Mouse (Mus musculus): ENCODE measurements at regions not wholly inside any gene's neighbourhood (a gene's known extent, or its start where the extent isn't known, plus 50 kb on each side); places are given as distances from the start of the nearest gene placed in this dataset.

GRCm38 (mm10) chr9:33258241-33258640 lies 622.2 kb downstream of the Ets1 start:
- no peak for DNase-seq
- no peak overlapping the region for H3K4me2 ChIP-seq (ENCODE audit: low read depth, low read length)
- no peaks in the 10 kb centered on the region for H3K9me3 ChIP-seq (ENCODE audit: low read length)
- no peak for ATAC-seq
- H3K36me3 ChIP-seq (replicated peaks; ENCODE audit: insufficient read depth, low read length) = no peaks in the 10 kb centered on the region
- H3K27me3 ChIP-seq (ENCODE audit: insufficient read depth, low read length) = no peaks in the 10 kb centered on the region
- no peak overlapping the region for H3K4me3 ChIP-seq (ENCODE audit: low read depth, low read length)
- H3K9ac ChIP-seq (replicated peaks) = no peak overlapping the region
- no peak overlapping the region for H3K27ac ChIP-seq (ENCODE audit: low read depth)
- 65% methylated on average over 6 of the region's 6 CpGs for WGBS (ENCODE audit: insufficient replicate concordance)
- no peaks in the 10 kb centered on the region for H3K4me1 ChIP-seq (ENCODE audit: insufficient read depth)
- TF ChIP-seq CTCF (IDR thresholded peaks at IDR 0.05; ENCODE audit: low read depth) = no peak
- TF ChIP-seq EP300 (IDR thresholded peaks at IDR 0.05; ENCODE audit: low read depth) = no peak

DNA sequence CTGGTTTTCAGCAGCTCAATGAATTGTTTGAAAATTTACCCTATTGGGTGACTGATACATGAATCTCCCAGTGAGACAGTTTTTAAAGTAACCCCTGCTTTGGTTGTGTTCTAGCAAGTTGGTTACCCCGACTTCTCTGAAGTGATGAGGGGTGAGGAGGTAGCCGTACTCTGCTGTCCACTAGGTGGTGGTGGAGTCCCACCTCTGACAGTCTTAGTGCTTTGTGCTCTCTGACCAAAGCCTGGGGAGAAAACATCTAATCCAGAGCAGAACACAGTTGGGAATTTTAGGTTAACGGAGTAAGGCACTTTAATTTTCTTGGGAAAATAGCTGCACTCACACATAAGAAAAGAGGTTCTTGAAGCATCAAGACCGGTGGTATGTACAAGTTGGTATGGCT lies 624.1 kb downstream of the Ets1 start:
- ATAC-seq = no peak
- TF ChIP-seq EP300 (IDR thresholded peaks at IDR 0.05; ENCODE audit: low read depth) (no peak), CTCF (IDR thresholded peaks at IDR 0.05; ENCODE audit: low read depth) (peak; percentile 63)
- no peak overlapping the region for H3K9ac ChIP-seq (replicated peaks)
- H3K4me3 ChIP-seq (ENCODE audit: low read depth, low read length) = no peak overlapping the region
- H3K27ac ChIP-seq (ENCODE audit: low read depth) = no peak overlapping the region
- H3K36me3 ChIP-seq (replicated peaks; ENCODE audit: insufficient read depth, low read length) = no peaks in the 10 kb centered on the region
- no peaks in the 10 kb centered on the region for H3K4me1 ChIP-seq (ENCODE audit: insufficient read depth)
- H3K9me3 ChIP-seq (ENCODE audit: low read length) = no peaks in the 10 kb centered on the region
- peak; percentile 18 for DNase-seq
- 25% methylated on average over 4 of the region's 4 CpGs for WGBS (ENCODE audit: insufficient replicate concordance)
- H3K4me2 ChIP-seq (ENCODE audit: low read depth, low read length) = no peak overlapping the region
- no peaks in the 10 kb centered on the region for H3K27me3 ChIP-seq (ENCODE audit: insufficient read depth, low read length)

GRCm38 (mm10) chr9:33289381-33289780 lies 653.4 kb downstream of the Ets1 start:
- H3K36me3 ChIP-seq (replicated peaks; ENCODE audit: insufficient read depth, low read length) = no peaks in the 10 kb centered on the region
- no peak overlapping the region for H3K4me2 ChIP-seq (ENCODE audit: low read depth, low read length)
- 73% methylated on average over 5 of the region's 5 CpGs for WGBS (ENCODE audit: insufficient replicate concordance)
- ATAC-seq (no peak), DNase-seq (no peak)
- no peaks in the 10 kb centered on the region for H3K9me3 ChIP-seq (ENCODE audit: low read length)
- TF ChIP-seq CTCF (IDR thresholded peaks at IDR 0.05; ENCODE audit: low read depth) (no peak), EP300 (IDR thresholded peaks at IDR 0.05; ENCODE audit: low read depth) (no peak)
- H3K27ac ChIP-seq (ENCODE audit: low read depth) = no peak overlapping the region
- no peaks in the 10 kb centered on the region for H3K27me3 ChIP-seq (ENCODE audit: insufficient read depth, low read length)
- no peaks in the 10 kb centered on the region for H3K4me1 ChIP-seq (ENCODE audit: insufficient read depth)
- H3K9ac ChIP-seq (replicated peaks) = no peak overlapping the region
- H3K4me3 ChIP-seq (ENCODE audit: low read depth, low read length) = no peak overlapping the region

DNA sequence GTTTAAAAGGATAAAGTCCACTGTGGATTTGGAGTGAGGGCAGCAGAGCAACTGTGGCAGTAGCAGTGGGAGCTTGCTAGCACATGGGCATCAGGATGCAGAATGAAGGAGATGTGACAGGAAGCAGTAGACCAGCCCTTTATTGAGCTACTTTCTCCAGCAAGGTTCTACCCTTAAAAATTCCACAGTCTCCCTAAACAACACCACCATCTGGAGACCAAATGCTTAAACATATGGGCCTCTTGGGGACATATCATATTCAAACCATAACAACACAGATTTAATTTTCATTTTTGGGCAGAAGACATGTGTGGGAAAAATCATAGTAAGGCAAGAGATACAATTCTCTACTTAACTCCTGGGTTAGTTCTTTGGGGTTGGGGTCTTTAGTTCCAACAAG lies 656.1 kb downstream of the Ets1 start:
- Histone ChIP-seq H3K4me1 (ENCODE audit: insufficient read depth) (no peaks in the 10 kb centered on the region), H3K9me3 (ENCODE audit: low read length) (no peaks in the 10 kb centered on the region), H3K27me3 (ENCODE audit: insufficient read depth, low read length) (no peaks in the 10 kb centered on the region), H3K4me2 (ENCODE audit: low read depth, low read length) (no peak overlapping the region), H3K36me3 (replicated peaks; ENCODE audit: insufficient read depth, low read length) (no peaks in the 10 kb centered on the region), H3K27ac (ENCODE audit: low read depth) (no peak overlapping the region), H3K4me3 (ENCODE audit: low read depth, low read length) (no peak overlapping the region), H3K9ac (replicated peaks) (no peak overlapping the region)
- TF ChIP-seq CTCF (IDR thresholded peaks at IDR 0.05; ENCODE audit: low read depth) (no peak), EP300 (IDR thresholded peaks at IDR 0.05; ENCODE audit: low read depth) (no peak)
- no peak for DNase-seq
- ATAC-seq = no peak

GRCm38 (mm10) chr9:33295925-33296324 lies 659.9 kb downstream of the Ets1 start:
- no peak for ATAC-seq
- H3K36me3 ChIP-seq (replicated peaks; ENCODE audit: insufficient read depth, low read length) = no peaks in the 10 kb centered on the region
- WGBS (ENCODE audit: insufficient replicate concordance) = 17% methylated on average over 2 of the region's 2 CpGs
- H3K4me1 ChIP-seq (ENCODE audit: insufficient read depth) = no peaks in the 10 kb centered on the region
- H3K4me3 ChIP-seq (ENCODE audit: low read depth, low read length) = no peak overlapping the region
- H3K4me2 ChIP-seq (ENCODE audit: low read depth, low read length) = no peak overlapping the region
- no peak for DNase-seq
- no peak overlapping the region for H3K27ac ChIP-seq (ENCODE audit: low read depth)
- H3K9me3 ChIP-seq (ENCODE audit: low read length) = no peaks in the 10 kb centered on the region
- H3K27me3 ChIP-seq (ENCODE audit: insufficient read depth, low read length) = no peaks in the 10 kb centered on the region
- H3K9ac ChIP-seq (replicated peaks) = no peak overlapping the region
- no peak for TF ChIP-seq EP300 (IDR thresholded peaks at IDR 0.05; ENCODE audit: low read depth)

GRCm38 (mm10) chr9:33319525-33320025 lies 683.6 kb downstream of the Ets1 start:
- no peak for DNase-seq
- ATAC-seq = no peak
- WGBS (ENCODE audit: insufficient replicate concordance) = 78% methylated on average over 1 of the region's 1 CpGs

DNA sequence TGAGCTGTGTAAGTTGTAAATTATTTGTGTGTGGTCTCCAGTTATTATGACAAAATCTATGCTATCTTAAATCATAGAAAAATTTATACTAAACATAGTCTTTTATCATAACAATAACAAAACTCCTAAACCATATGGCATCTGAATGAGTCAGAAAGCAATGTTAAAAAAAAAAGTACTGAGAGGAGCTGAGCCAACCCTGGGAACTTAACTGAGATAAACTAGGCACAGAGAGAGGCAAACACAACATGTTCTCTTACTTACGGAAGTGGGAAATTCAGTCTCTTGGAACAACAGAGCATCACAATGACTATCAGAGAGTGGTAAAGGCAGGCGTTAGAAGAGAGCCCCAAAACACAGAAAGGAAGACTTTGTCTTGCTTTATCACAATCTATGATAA lies 691.7 kb downstream of the Ets1 start:
- DNase-seq (no peak), ATAC-seq (no peak)
- Histone ChIP-seq H3K9me3 (ENCODE audit: low read length) (no peaks in the 10 kb centered on the region), H3K36me3 (replicated peaks; ENCODE audit: insufficient read depth, low read length) (no peaks in the 10 kb centered on the region), H3K27ac (ENCODE audit: low read depth) (no peak overlapping the region), H3K4me3 (ENCODE audit: low read depth, low read length) (no peak overlapping the region), H3K9ac (replicated peaks) (no peak overlapping the region), H3K4me2 (ENCODE audit: low read depth, low read length) (no peak overlapping the region), H3K27me3 (ENCODE audit: insufficient read depth, low read length) (no peaks in the 10 kb centered on the region), H3K4me1 (ENCODE audit: insufficient read depth) (no peaks in the 10 kb centered on the region)
- TF ChIP-seq CTCF (IDR thresholded peaks at IDR 0.05; ENCODE audit: low read depth) = no peak
- TF ChIP-seq EP300 (IDR thresholded peaks at IDR 0.05; ENCODE audit: low read depth) = no peak
- WGBS (ENCODE audit: insufficient replicate concordance) = 64% methylated on average over 2 of the region's 2 CpGs

More at GRCm38 (mm10) chr9:33319525-33320025, 683.6 kb downstream of the Ets1 start:
- no peak overlapping the region for H3K9ac ChIP-seq (replicated peaks)
- TF ChIP-seq CTCF (IDR thresholded peaks at IDR 0.05; ENCODE audit: low read depth) (no peak), EP300 (IDR thresholded peaks at IDR 0.05; ENCODE audit: low read depth) (no peak)
- no peaks in the 10 kb centered on the region for H3K27me3 ChIP-seq (ENCODE audit: insufficient read depth, low read length)
- no peaks in the 10 kb centered on the region for H3K4me1 ChIP-seq (ENCODE audit: insufficient read depth)
- H3K27ac ChIP-seq (ENCODE audit: low read depth) = no peak overlapping the region
- no peak overlapping the region for H3K4me2 ChIP-seq (ENCODE audit: low read depth, low read length)
- no peak overlapping the region for H3K4me3 ChIP-seq (ENCODE audit: low read depth, low read length)
- no peaks in the 10 kb centered on the region for H3K36me3 ChIP-seq (replicated peaks; ENCODE audit: insufficient read depth, low read length)
- H3K9me3 ChIP-seq (ENCODE audit: low read length) = no peaks in the 10 kb centered on the region

Measured in liver, postnatal 0 days (tissue).